Mouse (Mus musculus) brain, embryonic 14.5 days (tissue): ENCODE measurements around the gene Hecw2.

Experiments used
- CTCF ChIP-seq: fragments of 200-500 bp; IDR thresholded peaks from 2 replicates; pipeline ENCODE4 v1.5.1; 2012; ENCODE audit warnings: inconsistent platforms, mild to moderate bottlenecking, moderate library complexity, borderline replicate concordance; ENCODE audit not compliant: insufficient read depth, insufficient read length; ENCODE audit errors: extremely low read depth
- POLR2A ChIP-seq: fragments of 200-500 bp; IDR thresholded peaks from 2 replicates; pipeline ENCODE4 v1.6.1; 2012; ENCODE audit warnings: mild to moderate bottlenecking, inconsistent platforms, borderline replicate concordance; ENCODE audit not compliant: poor library complexity, insufficient read depth, insufficient read length, severe bottlenecking; ENCODE audit errors: extremely low read depth

- TF ChIP-seq CTCF = no peak
- no peak for TF ChIP-seq POLR2A
These were observed 47.8 kb upstream of the Hecw2 start for GRCm38 (mm10) chr1:54242722-54243121.
